Mouse (Mus musculus): ENCODE measurements around the gene Gm20823.
"Not testable (repeated sequence)": the region's sequence is repeated elsewhere in the genome, so short reads cannot be mapped to it uniquely, and the experiment has no call there.

Gm20823 gene

GRCm38 (mm10) chrY:62464745-62465144, at the start of gene Gm20823:
TSS of gene Gm20823 (minus strand) at chrY:62464845.
- in situ Hi-C loops (cut with MboI, MseI): not testable (repeated sequence)

All from regulatory T cell (primary cell).